Mouse (Mus musculus) stomach, embryonic 16.5 days (tissue): Measurements from ENCODE around the gene Agap2. TPM values are rescaled to one million over a fixed set of nuclear protein-coding genes. Genes with fewer than 3 reads are reported as not detected.

Experiments
- ATAC-seq: fragments of 200-750 bp; cut with Nextera tagmentation; 2 replicates; pipeline ENCODE4 v1.8.0; 2017; ENCODE audit warnings: moderate number of reproducible peaks, moderate TSS enrichment; ENCODE audit not compliant: insufficient read depth, low FRiP score
- H3K27ac ChIP-seq: fragments of 300-500 bp; sonication (generic); 2 replicates; pipeline ENCODE4 v1.5.1; 2014; ENCODE audit warnings: low read length
- H3K27me3 ChIP-seq: fragments of 300-500 bp; sonication (generic); 2 replicates; pipeline ENCODE4 v1.6.1; 2014; ENCODE audit warnings: low read length, control low read depth, mixed read lengths; ENCODE audit not compliant: control insufficient read depth, insufficient read depth
- H3K36me3 ChIP-seq: fragments of 300-500 bp; sonication (generic); 2 replicates; pipeline ENCODE4 v1.6.1; 2014; ENCODE audit warnings: low read length; ENCODE audit not compliant: control insufficient read depth, insufficient read depth
- H3K4me1 ChIP-seq: fragments of 300-500 bp; sonication (generic); 2 replicates; pipeline ENCODE4 v1.6.1; 2014; ENCODE audit warnings: low read length, control low read depth, mixed read lengths; ENCODE audit not compliant: control insufficient read depth, insufficient read depth
- H3K4me2 ChIP-seq: fragments of 300-500 bp; sonication (generic); 2 replicates; pipeline ENCODE4 v1.6.1; 2014; ENCODE audit warnings: low read depth, low read length, mixed read lengths
- H3K4me3 ChIP-seq: fragments of 300-500 bp; sonication (generic); replicated peaks from 2 replicates; pipeline ENCODE4 v1.5.1; 2014; ENCODE audit warnings: mild to moderate bottlenecking, low read length
- H3K9ac ChIP-seq: fragments of 300-500 bp; sonication (generic); 2 replicates; pipeline ENCODE4 v1.6.1; 2014; ENCODE audit warnings: low read length
- H3K9me3 ChIP-seq: fragments of 300-500 bp; sonication (generic); replicated peaks from 2 replicates; pipeline ENCODE4 v1.6.1; 2016; ENCODE audit warnings: low read length, control low read depth; ENCODE audit not compliant: control insufficient read depth
- WGBS: fragments of 180-500 bp; shearing (Covaris S2); extraction: QIAGEN DNeasy Blood & Tissue Kit; methylation state at CpG from one replicate; pipeline ENCODE4 v1.1.7; 2014; 5-methylcytosine and 5-hydroxymethylcytosine counted together
- polyA plus RNA-seq: library from polyadenylated mRNA; unstranded; fragments of >200 nt; fragmentation: Nextera tagmentation; extraction: Ambion mirVana; gene quantifications from 2 replicates; pipeline ENCODE4 v1.2.1, GENCODE M21; 2015

Gene Agap2
- polyA plus RNA-seq, 1 experiment from 2014 or later, result 0.62 TPM

DNA sequence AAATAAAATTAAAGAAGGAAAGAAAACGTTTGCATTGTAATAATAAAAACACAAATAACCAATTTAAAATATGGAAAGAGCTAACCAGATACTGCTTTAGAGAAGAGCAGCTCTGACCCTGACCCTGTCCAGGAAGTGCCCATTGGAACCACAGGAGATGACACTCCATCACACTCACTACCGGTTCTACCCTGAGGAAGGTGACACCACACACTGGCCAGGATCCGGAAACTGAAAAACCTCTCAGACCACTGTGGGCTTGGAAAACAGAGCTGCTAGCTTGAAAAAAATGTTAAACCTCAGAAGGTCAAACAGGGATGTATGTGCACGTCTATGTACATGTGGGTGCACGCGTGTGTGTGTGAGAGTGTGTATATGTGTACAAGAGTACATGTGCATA is 26.1 kb downstream of the Agap2 start:
- no peaks in the 10 kb centered on the region for H3K27me3 ChIP-seq
- no peaks in the 10 kb centered on the region for H3K4me1 ChIP-seq

DNA sequence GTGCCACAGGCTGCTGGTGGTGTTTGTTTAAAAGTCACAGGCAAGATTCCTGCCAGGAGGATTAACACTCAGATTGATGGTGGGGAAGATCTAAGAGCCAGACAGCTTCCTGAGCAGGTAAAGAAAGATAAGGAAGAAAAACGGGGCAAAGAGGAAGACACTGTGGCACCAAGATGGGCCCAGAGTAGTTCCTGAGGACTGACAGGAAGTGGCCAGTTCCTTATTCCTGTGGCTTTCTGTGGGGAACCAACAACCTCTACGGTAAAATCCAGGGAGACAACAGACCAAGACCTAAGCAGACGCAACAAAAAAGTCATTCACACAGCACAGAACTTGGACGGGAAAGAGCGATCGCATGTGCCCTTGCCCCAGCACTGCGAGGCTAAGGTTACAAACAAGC is 28.5 kb downstream of the Agap2 start:
- Histone ChIP-seq H3K27me3 (no peaks in the 10 kb centered on the region), H3K9me3 (no peaks in the 10 kb centered on the region), H3K4me3 (no peak overlapping the region), H3K9ac (no peak overlapping the region), H3K4me1 (no peaks in the 10 kb centered on the region), H3K36me3 (no peaks in the 10 kb centered on the region), H3K4me2 (no peak overlapping the region), H3K27ac (no peak overlapping the region)
- WGBS, result 46% methylated on average over 7 of the region's 7 CpGs
- no peak for ATAC-seq

More for the DNA sequence above, 26.1 kb downstream of the Agap2 start:
- Histone ChIP-seq H3K9me3 (no peaks in the 10 kb centered on the region), H3K36me3 (peaks cover 6% of the 10 kb centered on the region; the same call in 1 of the 2 replicates), H3K4me3 (no peak overlapping the region), H3K27ac (no peak overlapping the region), H3K4me2 (no peak overlapping the region), H3K9ac (no peak overlapping the region)
- ATAC-seq, result no peak
- WGBS, result 79% methylated on average over 6 of the region's 6 CpGs

DNA sequence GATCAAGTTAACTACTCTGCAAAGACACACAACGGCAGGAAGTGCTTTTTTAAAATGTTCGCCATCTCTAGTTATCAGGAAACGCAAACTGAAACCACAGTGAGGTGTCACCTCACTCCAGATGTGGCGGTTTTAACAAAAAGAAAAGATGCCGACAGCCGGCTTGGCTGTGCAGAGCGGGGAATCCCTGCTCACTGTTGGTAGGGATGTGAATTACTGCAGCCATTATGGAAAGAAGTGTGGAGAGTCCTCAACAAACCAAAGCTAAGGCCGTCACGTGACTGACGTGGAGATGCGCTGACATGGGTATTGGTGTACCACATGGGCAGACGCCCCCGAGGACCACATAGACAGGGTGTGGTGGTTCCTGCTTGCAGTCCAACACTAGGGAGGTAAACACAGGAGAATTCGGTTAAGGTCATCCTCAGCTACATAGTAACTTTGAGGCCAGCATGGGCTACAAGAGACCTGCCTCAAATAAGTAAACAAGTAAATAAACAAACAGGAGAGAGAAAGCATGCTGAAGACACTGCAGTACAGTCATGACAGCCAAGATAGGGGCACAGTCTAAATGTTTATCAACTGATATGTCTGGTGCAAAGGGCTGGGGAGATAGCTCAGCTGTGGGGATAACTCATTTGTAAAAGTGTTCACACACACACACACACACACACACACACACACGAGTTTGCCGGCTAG is 32.6 kb downstream of the Agap2 start:
- Histone ChIP-seq H3K4me1 (no peaks in the 10 kb centered on the region), H3K27me3 (no peaks in the 10 kb centered on the region), H3K36me3 (no peaks in the 10 kb centered on the region), H3K9ac (no peak overlapping the region), H3K9me3 (no peaks in the 10 kb centered on the region), H3K4me3 (no peak overlapping the region), H3K4me2 (no peak overlapping the region), H3K27ac (no peak overlapping the region)
- WGBS, result 83% methylated on average over 16 of the region's 16 CpGs
- no peak for ATAC-seq

DNA sequence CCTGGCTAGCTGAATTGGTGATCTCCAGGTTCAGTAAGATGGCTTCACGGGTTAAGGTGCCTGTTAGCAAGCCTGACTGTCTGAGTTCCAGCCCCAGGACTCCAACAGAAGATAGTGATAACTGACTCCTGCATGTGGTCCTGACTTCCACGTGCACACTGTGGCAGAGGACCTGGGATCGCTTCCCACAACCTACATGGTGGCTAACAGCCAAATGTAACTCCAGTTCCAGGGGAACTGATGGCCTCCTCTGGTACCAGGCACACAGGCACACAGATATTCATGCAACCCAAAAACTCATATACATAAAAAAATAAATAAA is 33.1 kb downstream of the Agap2 start:
- Histone ChIP-seq H3K4me1 (no peaks in the 10 kb centered on the region), H3K9me3 (no peaks in the 10 kb centered on the region), H3K36me3 (no peaks in the 10 kb centered on the region; the same call in 1 of the 2 replicates), H3K4me3 (no peak overlapping the region), H3K27ac (no peak overlapping the region), H3K4me2 (no peak overlapping the region), H3K27me3 (no peaks in the 10 kb centered on the region), H3K9ac (no peak overlapping the region)
- WGBS, result 71% methylated on average over 3 of the region's 3 CpGs
- no peak for ATAC-seq

DNA sequence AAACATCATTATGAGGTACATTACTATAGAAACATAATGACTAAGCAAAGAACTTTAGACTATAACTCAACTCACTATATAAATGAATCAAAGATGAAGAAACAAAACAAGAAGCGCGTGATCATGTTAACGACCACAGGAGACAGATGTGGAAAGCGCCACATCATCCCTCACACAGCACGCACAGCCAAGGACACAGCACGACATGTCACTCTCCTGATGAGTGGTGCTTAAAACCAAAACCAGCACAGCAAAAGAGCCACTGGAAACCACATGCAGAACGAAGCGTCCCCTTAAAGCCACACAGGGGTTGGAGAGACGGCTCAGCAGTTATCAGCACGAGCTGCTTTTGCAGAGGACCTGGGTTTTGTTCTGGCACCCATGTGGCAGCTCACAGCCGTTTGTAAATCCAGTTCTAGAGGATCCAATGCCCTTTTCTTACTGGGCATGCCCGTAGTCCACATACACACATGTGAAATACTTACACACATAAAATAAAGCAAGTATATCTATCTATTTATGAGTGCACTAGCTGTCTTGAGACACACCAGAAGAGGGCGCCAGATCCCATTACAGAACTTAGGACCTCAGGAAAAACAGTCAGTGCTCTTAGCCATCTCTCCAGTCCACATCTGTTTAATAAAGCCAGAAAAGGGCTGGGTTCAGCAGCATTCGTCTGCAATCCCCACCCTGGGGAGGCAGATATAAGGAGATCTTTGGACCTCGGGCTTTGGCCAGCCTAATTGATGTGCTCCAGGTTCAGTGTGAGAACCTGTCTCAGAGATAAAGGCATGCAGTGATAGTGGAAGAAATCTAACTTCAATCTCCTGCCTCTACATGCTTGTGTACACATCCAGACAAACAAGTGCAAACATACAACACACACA is 36.2 kb downstream of the Agap2 start:
- no peak overlapping the region for H3K4me3 ChIP-seq
- ATAC-seq, result no peak
- no peak overlapping the region for H3K9ac ChIP-seq
- H3K4me1 ChIP-seq, result no peaks in the 10 kb centered on the region
- H3K36me3 ChIP-seq, result no peaks in the 10 kb centered on the region; the same call in 1 of the 2 replicates
- H3K27me3 ChIP-seq, result no peaks in the 10 kb centered on the region
- no peak overlapping the region for H3K27ac ChIP-seq
- no peak overlapping the region for H3K4me2 ChIP-seq
- no peaks in the 10 kb centered on the region for H3K9me3 ChIP-seq
- WGBS, result 89% methylated on average over 15 of the region's 15 CpGs

DNA sequence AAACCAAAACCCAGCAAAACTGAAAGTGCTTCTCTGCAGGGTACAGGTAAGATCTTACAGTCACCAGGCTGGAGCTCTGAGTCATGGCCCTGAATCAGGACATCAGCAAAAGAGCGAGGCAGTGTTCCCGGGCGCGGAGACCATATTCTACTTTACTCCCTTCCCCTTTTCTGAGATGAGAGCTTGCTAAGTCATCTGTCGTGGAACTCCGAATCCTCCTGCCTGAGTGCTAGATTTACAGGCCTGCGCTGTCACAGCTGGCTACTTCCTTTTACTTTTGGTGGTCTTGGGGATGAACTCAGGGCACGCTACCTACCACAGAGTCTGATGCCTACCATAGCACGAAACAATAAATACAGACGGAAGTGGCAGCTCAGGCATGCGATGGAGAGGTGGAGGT is 39.3 kb downstream of the Agap2 start:
- Histone ChIP-seq H3K36me3 (peaks cover 3% of the 10 kb centered on the region; the same call in 1 of the 2 replicates), H3K4me3 (no peak overlapping the region), H3K9me3 (no peaks in the 10 kb centered on the region), H3K9ac (no peak overlapping the region), H3K4me2 (no peak overlapping the region), H3K4me1 (no peaks in the 10 kb centered on the region), H3K27me3 (no peaks in the 10 kb centered on the region), H3K27ac (no peak overlapping the region)
- WGBS, result 90% methylated on average over 11 of the region's 11 CpGs
- ATAC-seq, result no peak

DNA sequence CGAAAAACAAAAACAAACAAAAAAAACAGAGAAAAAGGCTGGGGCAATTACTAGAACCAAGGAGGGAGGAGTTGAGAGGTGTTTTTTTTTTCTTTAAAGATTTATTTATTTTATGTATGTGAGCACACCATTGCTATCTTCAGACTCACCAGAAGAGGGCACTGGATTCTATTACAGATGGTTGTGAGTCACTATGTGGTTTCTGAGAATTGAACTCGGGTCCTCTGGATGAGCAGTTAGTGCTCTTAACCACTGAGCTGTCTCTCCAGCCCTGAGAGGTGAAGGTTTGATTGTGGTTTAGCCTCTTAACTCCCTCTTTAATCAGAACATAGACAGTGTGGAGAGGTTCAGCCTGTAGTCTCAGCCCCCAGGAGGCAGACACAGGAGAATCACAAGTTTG is 40.0 kb downstream of the Agap2 start:
- Histone ChIP-seq H3K4me3 (no peak overlapping the region), H3K27me3 (no peaks in the 10 kb centered on the region), H3K4me1 (0 out of 2 replicates have a peak, but pooled peaks cover under 1% of the 10 kb centered on the region), H3K27ac (no peak overlapping the region), H3K36me3 (peaks cover 3% of the 10 kb centered on the region; the same call in 1 of the 2 replicates), H3K9ac (no peak overlapping the region), H3K4me2 (no peak overlapping the region), H3K9me3 (no peaks in the 10 kb centered on the region)
- ATAC-seq, result no peak
- WGBS, result 84% methylated on average over 2 of the region's 2 CpGs

DNA sequence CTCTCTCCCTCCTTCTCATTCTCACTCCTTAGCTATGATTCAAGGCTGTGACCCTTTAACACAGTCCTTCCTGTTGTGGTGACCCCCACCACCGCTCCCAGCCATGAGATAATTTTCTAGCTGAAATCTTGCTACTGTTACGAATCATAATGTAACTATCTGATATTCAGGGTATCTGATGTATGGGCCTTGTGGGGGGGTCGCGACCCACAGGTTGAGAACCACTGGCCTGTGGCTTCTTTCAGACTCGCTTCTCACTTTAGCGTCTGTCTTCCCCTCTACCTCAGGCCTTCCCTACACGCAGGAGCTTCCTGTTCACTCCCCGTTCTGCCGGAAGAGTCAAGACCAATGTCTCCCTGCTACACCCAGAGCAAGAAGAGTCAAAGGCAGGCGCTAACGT is 43.4 kb downstream of the Agap2 start:
- ATAC-seq, result no peak
- WGBS, result 90% methylated on average over 11 of the region's 11 CpGs

DNA sequence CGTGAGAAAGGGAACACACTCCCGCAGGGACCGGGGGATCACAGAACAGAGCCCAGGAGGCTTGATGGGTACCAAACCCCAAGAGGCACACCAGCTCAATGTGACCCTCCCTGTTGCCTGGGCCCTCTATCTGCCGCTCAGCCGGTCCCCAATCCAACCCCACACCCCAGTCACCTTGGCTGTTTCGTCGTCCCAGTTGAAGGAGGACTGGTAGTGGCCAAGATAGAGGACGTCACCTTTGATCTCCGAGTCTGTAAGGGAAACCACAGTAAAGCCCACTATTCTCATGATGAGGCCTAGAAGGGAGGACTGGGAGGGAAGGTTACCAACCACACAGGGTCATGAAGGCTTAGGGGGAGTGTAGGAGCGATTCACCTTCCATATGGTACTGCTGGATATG is 44.1 kb downstream of the Agap2 start:
- Histone ChIP-seq H3K27ac (no peak overlapping the region), H3K4me2 (no peak overlapping the region), H3K27me3 (no peaks in the 10 kb centered on the region), H3K9ac (no peak overlapping the region), H3K4me3 (no peak overlapping the region), H3K36me3 (0 out of 2 replicates have a peak, but pooled peaks cover 3% of the 10 kb centered on the region), H3K9me3 (no peaks in the 10 kb centered on the region), H3K4me1 (peaks cover 11% of the 10 kb centered on the region)
- WGBS, result 96% methylated on average over 10 of the region's 10 CpGs
- no peak for ATAC-seq

More for the DNA sequence above, 43.4 kb downstream of the Agap2 start:
- H3K4me3 ChIP-seq, result no peak overlapping the region
- no peak overlapping the region for H3K4me2 ChIP-seq
- 0 out of 2 replicates have a peak, but pooled peaks cover 3% of the 10 kb centered on the region for H3K36me3 ChIP-seq
- H3K27ac ChIP-seq, result no peak overlapping the region
- H3K9ac ChIP-seq, result no peak overlapping the region
- no peaks in the 10 kb centered on the region for H3K9me3 ChIP-seq
- H3K27me3 ChIP-seq, result no peaks in the 10 kb centered on the region
- H3K4me1 ChIP-seq, result peaks cover 11% of the 10 kb centered on the region
